Mouse (Mus musculus): ENCODE measurements around the gene Gpx2. TPM values are rescaled to one million over a fixed set of nuclear protein-coding genes. Genes with fewer than 3 reads are reported as not detected.

Gene Gpx2
- total and polyA plus RNA-seq, 3 experiments: 5.0 TPM; not detected in 2

DNA sequence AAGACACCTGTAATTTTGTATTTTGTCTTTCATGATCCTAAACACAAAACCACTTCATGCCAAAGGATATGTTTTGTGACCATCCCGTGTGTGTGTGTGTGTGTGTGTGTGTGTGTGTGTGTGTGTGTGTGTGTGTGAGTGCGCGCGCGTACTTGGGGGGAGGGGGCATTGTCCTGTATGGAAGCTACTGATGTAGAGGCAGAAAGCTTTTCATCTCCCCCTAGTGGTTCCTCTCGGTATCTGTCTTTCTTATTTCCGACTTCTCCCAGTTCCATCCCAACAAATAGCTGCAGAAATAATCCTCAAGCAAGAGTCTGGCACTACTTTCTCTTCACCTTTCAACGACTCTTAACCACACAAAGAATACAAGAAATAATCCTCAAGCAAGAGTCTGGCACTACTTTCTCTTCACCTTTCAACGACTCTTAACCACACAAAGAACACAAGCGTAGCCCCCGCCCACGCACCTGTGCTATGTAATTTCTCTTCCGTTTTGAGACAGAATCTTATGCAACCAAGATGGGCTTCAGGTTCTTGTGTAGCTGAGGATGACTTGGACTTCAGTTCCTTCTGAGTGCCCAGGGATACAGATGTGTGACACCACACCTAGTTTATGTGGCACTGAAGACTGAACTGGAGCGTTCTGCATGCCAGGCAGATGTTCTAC, 42.6 kb downstream of the Gpx2 start:
- H3K27me3 ChIP-seq (ENCODE audit: control insufficient read depth, insufficient read depth, low read length): no peaks in the 10 kb centered on the region
- intact Hi-C loops (cut with DNase I): no loop called here
- no peaks in the 10 kb centered on the region for H3K79me2 ChIP-seq (replicated peaks; ENCODE audit: control insufficient read depth, insufficient read depth, low read length)
- H3K36me3 ChIP-seq (ENCODE audit: control insufficient read depth, insufficient read depth, low read length): no peaks in the 10 kb centered on the region
- WGBS: 45% methylated on average over 14 of the region's 14 CpGs
- no peak for TF ChIP-seq EP300 (IDR thresholded peaks at IDR 0.05; ENCODE audit: insufficient read depth, low read depth, low read length)
- no peak for TF ChIP-seq POLR2A (IDR thresholded peaks at IDR 0.05; ENCODE audit: insufficient read depth, low read depth, low read length)
- peak; percentile 70 for TF ChIP-seq CTCF (IDR thresholded peaks at IDR 0.05)
- no peak for DNase-seq
- no peak overlapping the region for H3K4me3 ChIP-seq
- H3K9ac ChIP-seq (ENCODE audit: low read depth, low read length): no peak overlapping the region
- H3K27ac ChIP-seq: no peak overlapping the region
- no peaks in the 10 kb centered on the region for H3K4me1 ChIP-seq (ENCODE audit: control insufficient read depth, insufficient read depth, low read length)

DNA sequence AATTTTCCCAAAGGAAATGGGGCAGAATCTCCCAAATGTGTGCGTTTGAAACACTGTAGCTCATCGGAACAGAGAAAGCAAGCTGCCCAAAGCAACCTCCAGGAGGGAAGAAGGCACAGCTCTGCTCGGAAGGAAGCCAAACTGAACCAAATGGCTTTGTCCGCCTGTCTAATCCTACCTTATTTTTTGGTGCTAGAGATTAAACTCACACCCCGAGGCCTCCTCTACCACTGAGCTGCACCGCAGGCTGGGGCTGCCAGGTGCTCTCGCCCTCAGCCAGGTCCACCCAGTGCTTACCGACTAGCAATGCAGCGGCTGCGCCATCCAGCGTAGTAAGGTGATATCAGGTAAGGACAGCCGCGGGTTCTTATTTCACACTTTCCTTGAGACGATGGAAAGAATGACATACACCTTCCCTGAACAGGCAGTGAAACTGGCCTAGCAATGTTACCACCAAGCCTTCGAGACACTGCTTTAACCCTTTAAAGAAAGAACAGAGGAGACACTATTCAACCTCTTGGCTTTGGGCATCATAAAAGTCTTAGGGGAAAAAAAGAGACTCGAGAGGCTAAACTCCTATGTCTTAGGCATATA, 44.4 kb downstream of the Gpx2 start:
- Histone ChIP-seq H3K27ac (no peak overlapping the region), H3K4me1 (ENCODE audit: control insufficient read depth, insufficient read depth, low read length) (no peaks in the 10 kb centered on the region), H3K27me3 (ENCODE audit: control insufficient read depth, insufficient read depth, low read length) (no peaks in the 10 kb centered on the region), H3K36me3 (ENCODE audit: control insufficient read depth, insufficient read depth, low read length) (no peaks in the 10 kb centered on the region), H3K9ac (ENCODE audit: low read depth, low read length) (no peak overlapping the region), H3K79me2 (replicated peaks; ENCODE audit: control insufficient read depth, insufficient read depth, low read length) (no peaks in the 10 kb centered on the region), H3K4me3 (no peak overlapping the region)
- DNase-seq: no peak
- TF ChIP-seq POLR2A (IDR thresholded peaks at IDR 0.05; ENCODE audit: insufficient read depth, low read depth, low read length): no peak
- no peak for TF ChIP-seq EP300 (IDR thresholded peaks at IDR 0.05; ENCODE audit: insufficient read depth, low read depth, low read length)
- TF ChIP-seq CTCF (IDR thresholded peaks at IDR 0.05): no peak
- WGBS: 84% methylated on average over 16 of the region's 16 CpGs
- intact Hi-C loops (cut with DNase I): no loop called here

Other genes with a start within 250 kb of the Gpx2 start
- 10 to 100 TPM; 81.2 to 96.7 TPM for gene Sptb, start 85.0 kb downstream of the Gpx2 start, total RNA-seq (2021)
- gene Sptb, start 85.0 kb downstream of the Gpx2 start, polyA plus RNA-seq (2012; rRNA removed): 27.0 and 43.4 TPM in 2 replicates
- 10 to 100 TPM; 76.2 to 87.3 TPM for gene Churc1, start 30.0 kb downstream of the Gpx2 start, total RNA-seq (2021)
- 96.7 and 183 TPM in 2 replicates for gene Churc1, start 30.0 kb downstream of the Gpx2 start, polyA plus RNA-seq (2012; rRNA removed)
- gene Fntb, start 30.0 kb downstream of the Gpx2 start, total RNA-seq (2021): 10 to 100 TPM; 12.6 to 13.7 TPM
- gene Fntb, start 30.0 kb downstream of the Gpx2 start, polyA plus RNA-seq (2012; rRNA removed): 19.1 and 20.2 TPM in 2 replicates
- gene Rab15, start 27.4 kb upstream of the Gpx2 start, total RNA-seq (2021): under 1 TPM; 0.70 to 0.91 TPM
- 1.4 and 1.9 TPM in 2 replicates for gene Rab15, start 27.4 kb upstream of the Gpx2 start, polyA plus RNA-seq (2012; rRNA removed)
- gene Max, start 166.6 kb upstream of the Gpx2 start, total RNA-seq (2021): 10 to 100 TPM; 65.6 to 76.2 TPM
- 27.0 and 38.5 TPM in 2 replicates for gene Max, start 166.6 kb upstream of the Gpx2 start, polyA plus RNA-seq (2012; rRNA removed)

All from heart, adult 2 months (tissue).